Mouse (Mus musculus) ES-E14 (cell line): ENCODE data around the gene Srsf3.

Source experiments
- CHD2 ChIP-seq: IDR thresholded peaks from 2 replicates; pipeline ENCODE4 v1.6.1; 2014; ENCODE audit warnings: mild to moderate bottlenecking, low read depth, low read length, inconsistent platforms
- HCFC1 ChIP-seq: IDR thresholded peaks from 2 replicates; pipeline ENCODE4 v1.6.1; 2012; ENCODE audit warnings: low read length, inconsistent platforms, borderline replicate concordance; ENCODE audit not compliant: insufficient read depth
- MAFK ChIP-seq: IDR thresholded peaks from 2 replicates; pipeline ENCODE4 v1.6.1; 2014; ENCODE audit warnings: mild to moderate bottlenecking, low read depth, low read length, inconsistent platforms; ENCODE audit not compliant: insufficient read depth
- ZC3H11A ChIP-seq: IDR thresholded peaks from 2 replicates; pipeline ENCODE4 v1.6.1; 2012; ENCODE audit warnings: low read depth, mild to moderate bottlenecking, inconsistent platforms, low read length, borderline replicate concordance
- ZNF384 ChIP-seq: IDR thresholded peaks from 2 replicates; pipeline ENCODE4 v1.6.1; 2012; ENCODE audit warnings: low read depth, low read length, inconsistent platforms

DNA sequence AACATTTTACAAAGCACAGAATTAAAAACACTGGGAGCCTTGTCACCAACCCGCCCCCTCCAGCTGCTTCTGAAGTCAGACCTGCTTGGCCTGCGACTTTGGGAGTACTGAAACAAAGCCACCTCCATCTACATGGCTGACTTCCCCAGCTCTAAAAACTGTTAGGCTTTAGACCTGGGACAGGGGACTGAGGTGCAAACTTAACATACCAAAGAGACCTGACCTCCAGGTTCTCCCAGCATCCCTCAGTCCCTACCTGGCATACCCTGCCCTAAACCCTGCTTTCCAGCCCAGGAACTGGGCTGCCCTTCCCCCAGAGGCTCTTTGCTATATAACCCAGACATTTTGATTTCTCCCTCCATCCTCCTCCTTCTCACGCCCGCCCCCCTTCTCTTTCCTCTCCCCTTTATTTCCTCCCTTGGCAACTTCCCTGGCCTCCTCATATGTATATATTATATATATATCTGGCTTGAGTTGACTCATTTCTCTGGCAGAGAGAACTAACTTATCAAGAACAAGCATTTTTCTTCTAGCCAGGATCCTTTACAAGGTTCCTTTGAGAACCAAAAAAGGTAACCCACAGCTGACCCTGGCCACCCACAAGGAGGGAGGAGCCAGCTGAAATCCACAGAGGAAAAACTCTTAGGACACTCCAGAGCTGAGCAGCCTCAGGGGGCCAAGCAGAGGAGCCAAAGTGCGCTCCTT, 5.6 kb upstream of the Srsf3 start:
- TF ChIP-seq MAFK: no peak
- TF ChIP-seq CHD2: no peak
- TF ChIP-seq ZNF384: no peak
- TF ChIP-seq ZC3H11A: no peak
- TF ChIP-seq HCFC1: no peak
